Mouse (Mus musculus): Measurements from ENCODE around the gene Dock10.

GRCm38 (mm10) chr1:80646602-80647001, 111.7 kb downstream of the Dock10 start:
- TF ChIP-seq CTCF (conservative IDR thresholded peaks at IDR 0.05; ENCODE audit: insufficient read depth, insufficient read length, low read depth, low read length) (no peak), POLR2A (IDR thresholded peaks at IDR 0.05; ENCODE audit: low read depth, low read length) (no peak)

Measured in kidney, adult 2 months (tissue).